Mouse (Mus musculus) embryonic facial prominence, embryonic 14.5 days (tissue): ENCODE measurements around the gene C2cd4d. TPM values are rescaled to one million over a fixed set of nuclear protein-coding genes. Genes with fewer than 3 reads are reported as not detected.

ENCODE experiments used
- ATAC-seq: fragments of 200-750 bp; cut with Nextera tagmentation; 2 replicates; pipeline ENCODE4 v1.8.0; 2017; ENCODE audit warnings: low read depth, moderate number of reproducible peaks, moderate TSS enrichment
- DNase-seq: peaks from one replicate; pipeline ENCODE4 v3.0.0-alpha.2; 2015; ENCODE audit warnings: low spot score
- H3K27ac ChIP-seq: fragments of 300-500 bp; sonication (generic); replicated peaks from 2 replicates; pipeline ENCODE4 v1.5.1; 2014; ENCODE audit warnings: low read depth, mild to moderate bottlenecking, low read length, moderate library complexity
- H3K27me3 ChIP-seq: fragments of 300-500 bp; sonication (generic); replicated peaks from 2 replicates; pipeline ENCODE4 v1.6.1; 2014; ENCODE audit warnings: low read length; ENCODE audit not compliant: control insufficient read depth, insufficient read depth
- H3K36me3 ChIP-seq: fragments of 300-500 bp; sonication (generic); 2 replicates; pipeline ENCODE4 v1.6.1; 2014; ENCODE audit warnings: low read length, mixed read lengths; ENCODE audit not compliant: control insufficient read depth, insufficient read depth
- H3K4me1 ChIP-seq: fragments of 300-500 bp; sonication (generic); 2 replicates; pipeline ENCODE4 v1.6.1; 2014; ENCODE audit warnings: antibody characterized with exemption, low read length; ENCODE audit not compliant: control insufficient read depth, insufficient read depth
- H3K4me2 ChIP-seq: fragments of 300-500 bp; sonication (generic); 2 replicates; pipeline ENCODE4 v1.6.1; 2014; ENCODE audit warnings: low read depth, mild to moderate bottlenecking, low read length, moderate library complexity, mixed read lengths
- H3K4me3 ChIP-seq: fragments of 300-500 bp; sonication (generic); 2 replicates; pipeline ENCODE4 v1.5.1; 2014; ENCODE audit warnings: low read depth, mild to moderate bottlenecking, low read length
- H3K9ac ChIP-seq: fragments of 300-500 bp; sonication (generic); 2 replicates; pipeline ENCODE4 v1.6.1; 2014; ENCODE audit warnings: low read depth, mild to moderate bottlenecking, low read length, moderate library complexity, mixed read lengths
- H3K9me3 ChIP-seq: fragments of 300-500 bp; sonication (generic); 2 replicates; pipeline ENCODE4 v1.6.1; 2016; ENCODE audit warnings: low read length; ENCODE audit not compliant: control insufficient read depth
- WGBS: fragments of 180-500 bp; shearing (Covaris S2); extraction: QIAGEN DNeasy Blood & Tissue Kit; methylation state at CpG from one replicate; pipeline ENCODE4 v1.1.7; 2014; 5-methylcytosine and 5-hydroxymethylcytosine counted together
- polyA plus RNA-seq: library from polyadenylated mRNA; unstranded; fragments of >200 nt; fragmentation: Nextera tagmentation; extraction: Ambion mirVana; gene quantifications from 2 replicates; pipeline ENCODE4 v1.2.1, GENCODE M21; 2014

Gene C2cd4d
- polyA plus RNA-seq, 1 experiment from 2014 or later: 2.1 TPM

GRCm38 (mm10) chr3:94360812-94361211 lies 1.4 kb upstream of the C2cd4d start:
- Histone ChIP-seq H3K4me1 (peaks cover 3% of the 10 kb centered on the region; the same call in 1 of the 2 replicates), H3K27me3 (peaks cover 23% of the 10 kb centered on the region; the same call in 1 of the 2 replicates), H3K36me3 (no peaks in the 10 kb centered on the region), H3K9ac (no peak overlapping the region), H3K4me2 (no peak overlapping the region), H3K4me3 (no peak overlapping the region), H3K9me3 (no peaks in the 10 kb centered on the region), H3K27ac (no peak overlapping the region)
- 10% methylated on average over 1 of the region's 1 CpGs for WGBS
- ATAC-seq: peak; percentile 19; the same call in 1 of the 2 replicates
- peak; percentile 83 for DNase-seq

GRCm38 (mm10) chr3:94363291-94364153 lies 1.3 kb downstream of the C2cd4d start:
- WGBS: 16% methylated on average over 36 of the region's 97 CpGs
- Histone ChIP-seq H3K9me3 (no peaks in the 10 kb centered on the region), H3K36me3 (no peaks in the 10 kb centered on the region), H3K4me2 (peak overlapping the region; percentile 94), H3K27ac (peak overlapping the region; percentile 52), H3K27me3 (peaks cover 23% of the 10 kb centered on the region; the same call in 1 of the 2 replicates), H3K4me1 (peaks cover 3% of the 10 kb centered on the region; the same call in 1 of the 2 replicates), H3K9ac (peak overlapping the region; percentile 88), H3K4me3 (peak overlapping the region; percentile 65)
- DNase-seq (peak; percentile 59), ATAC-seq (peak; percentile 68)

- H3K27me3 ChIP-seq: peaks cover 23% of the 10 kb centered on the region; the same call in 1 of the 2 replicates
- peak overlapping the region; percentile 88 for H3K9ac ChIP-seq
- H3K4me2 ChIP-seq: peak overlapping the region; percentile 94
- peaks cover 3% of the 10 kb centered on the region; the same call in 1 of the 2 replicates for H3K4me1 ChIP-seq
- H3K36me3 ChIP-seq: no peaks in the 10 kb centered on the region
- H3K4me3 ChIP-seq: peak overlapping the region; percentile 65
- no peaks in the 10 kb centered on the region for H3K9me3 ChIP-seq
- DNase-seq (no peak), ATAC-seq (peak; percentile 26; the same call in 1 of the 2 replicates)
- H3K27ac ChIP-seq: peak overlapping the region; percentile 52; the same call in 1 of the 2 replicates
- WGBS: 6% methylated on average over 8 of the region's 23 CpGs
These were observed 1.9 kb downstream of the C2cd4d start for GRCm38 (mm10) chr3:94364154-94364526.

- H3K27me3 ChIP-seq: peaks cover 23% of the 10 kb centered on the region; the same call in 1 of the 2 replicates
- H3K4me3 ChIP-seq: no peak overlapping the region
- 14% methylated on average over 3 of the region's 3 CpGs for WGBS
- H3K9ac ChIP-seq: no peak overlapping the region
- no peak overlapping the region for H3K27ac ChIP-seq
- peaks cover 6% of the 10 kb centered on the region for H3K4me1 ChIP-seq
- no peaks in the 10 kb centered on the region for H3K36me3 ChIP-seq
- no peaks in the 10 kb centered on the region for H3K9me3 ChIP-seq
- H3K4me2 ChIP-seq: no peak overlapping the region
- ATAC-seq (no peak; the same call in 1 of the 2 replicates), DNase-seq (peak; percentile 71)
These were observed 4.5 kb downstream of the C2cd4d start for GRCm38 (mm10) chr3:94366761-94367160.

- H3K9me3 ChIP-seq: no peaks in the 10 kb centered on the region
- peaks cover 18% of the 10 kb centered on the region; the same call in 1 of the 2 replicates for H3K27me3 ChIP-seq
- no peaks in the 10 kb centered on the region for H3K36me3 ChIP-seq
- H3K27ac ChIP-seq: no peak overlapping the region
- no peak overlapping the region for H3K9ac ChIP-seq
- peaks cover 13% of the 10 kb centered on the region for H3K4me1 ChIP-seq
- 82% methylated on average over 6 of the region's 6 CpGs for WGBS
- H3K4me2 ChIP-seq: no peak overlapping the region
- no peak overlapping the region for H3K4me3 ChIP-seq
- DNase-seq: no peak
- ATAC-seq: no peak
These were observed 5.3 kb downstream of the C2cd4d start for GRCm38 (mm10) chr3:94367511-94367910.

- H3K9ac ChIP-seq: no peak overlapping the region
- no peaks in the 10 kb centered on the region for H3K9me3 ChIP-seq
- ATAC-seq (no peak), DNase-seq (no peak)
- no peak overlapping the region for H3K4me2 ChIP-seq
- no peak overlapping the region for H3K27ac ChIP-seq
- no peak overlapping the region for H3K4me3 ChIP-seq
- no peaks in the 10 kb centered on the region for H3K36me3 ChIP-seq
- WGBS: 62% methylated on average over 6 of the region's 6 CpGs
- H3K4me1 ChIP-seq: peaks cover 20% of the 10 kb centered on the region
- peaks cover 8% of the 10 kb centered on the region; the same call in 1 of the 2 replicates for H3K27me3 ChIP-seq
These were observed 6.4 kb downstream of the C2cd4d start for GRCm38 (mm10) chr3:94368631-94369030.

GRCm38 (mm10) chr3:94369709-94370108 lies 7.5 kb downstream of the C2cd4d start:
- ATAC-seq (no peak), DNase-seq (no peak)
- Histone ChIP-seq H3K9ac (no peak overlapping the region), H3K9me3 (no peaks in the 10 kb centered on the region), H3K4me1 (peaks cover 21% of the 10 kb centered on the region), H3K4me2 (no peak overlapping the region), H3K27ac (no peak overlapping the region), H3K4me3 (no peak overlapping the region), H3K36me3 (no peaks in the 10 kb centered on the region), H3K27me3 (peaks cover 3% of the 10 kb centered on the region; the same call in 1 of the 2 replicates)
- 53% methylated on average over 2 of the region's 2 CpGs for WGBS

DNA sequence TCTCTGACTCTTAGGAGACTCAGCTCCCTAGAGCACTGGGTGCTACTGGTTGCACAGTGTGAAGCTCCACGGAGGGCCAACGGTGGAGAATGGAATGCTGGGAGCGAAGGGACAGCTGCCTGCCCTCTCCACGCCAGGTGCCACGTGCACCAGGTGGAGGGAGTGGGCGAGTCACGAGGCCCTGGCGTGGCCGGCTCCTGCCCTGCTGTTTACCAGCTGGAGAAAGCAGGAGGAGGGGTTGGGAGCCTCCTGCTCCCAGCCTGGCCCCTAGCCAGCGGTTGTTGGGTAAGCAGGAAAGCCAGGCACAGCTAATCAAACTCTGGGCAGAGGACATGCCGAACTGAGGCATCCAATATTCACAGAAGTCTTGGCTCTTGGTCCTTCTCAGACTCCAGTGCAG lies 9.4 kb downstream of the C2cd4d start:
- H3K36me3 ChIP-seq: no peaks in the 10 kb centered on the region
- peaks cover 21% of the 10 kb centered on the region for H3K4me1 ChIP-seq
- H3K27ac ChIP-seq: no peak overlapping the region
- H3K4me2 ChIP-seq: peak overlapping the region; percentile 49
- WGBS: 5% methylated on average over 11 of the region's 11 CpGs
- peak; percentile 65 for ATAC-seq
- no peaks in the 10 kb centered on the region for H3K27me3 ChIP-seq
- peak overlapping the region; percentile 42 for H3K9ac ChIP-seq
- DNase-seq: peak; percentile 90
- no peak overlapping the region; the same call in 1 of the 2 replicates for H3K4me3 ChIP-seq
- H3K9me3 ChIP-seq: no peaks in the 10 kb centered on the region
